Mouse (Mus musculus) liver, postnatal 0 days (tissue): Measurements from ENCODE around the gene B3gnt2. TPM values are rescaled to one million over a fixed set of nuclear protein-coding genes. Genes with fewer than 3 reads are reported as not detected.

Experiments
- ATAC-seq: fragments of 200-750 bp; cut with Nextera tagmentation; 2 replicates; pipeline ENCODE4 v1.8.0; 2017; ENCODE audit warnings: mild to moderate bottlenecking, moderate library complexity
- DNase-seq: peaks from one replicate; pipeline ENCODE4 v3.0.0-alpha.2; 2016
- H3K27ac ChIP-seq: fragments of 300-500 bp; sonication (generic); 2 replicates; pipeline ENCODE4 v1.5.1; 2014; ENCODE audit warnings: antibody characterized with exemption, moderate library complexity, mild to moderate bottlenecking, low read depth
- H3K27me3 ChIP-seq: fragments of 300-500 bp; sonication (generic); 2 replicates; pipeline ENCODE4 v1.6.1; 2014; ENCODE audit warnings: low read length, control low read depth, mixed read lengths; ENCODE audit not compliant: insufficient read depth
- H3K36me3 ChIP-seq: fragments of 300-500 bp; sonication (generic); replicated peaks from 2 replicates; pipeline ENCODE4 v1.6.1; 2014; ENCODE audit warnings: mild to moderate bottlenecking, control low read depth, low read length, moderate library complexity, mixed read lengths; ENCODE audit not compliant: insufficient read depth
- H3K4me1 ChIP-seq: fragments of 300-500 bp; sonication (generic); 2 replicates; pipeline ENCODE4 v1.6.1; 2014; ENCODE audit warnings: antibody characterized with exemption, mild to moderate bottlenecking, control low read depth; ENCODE audit not compliant: insufficient read depth
- H3K4me2 ChIP-seq: fragments of 300-500 bp; sonication (generic); 2 replicates; pipeline ENCODE4 v1.6.1; 2014; ENCODE audit warnings: low read depth, mild to moderate bottlenecking, low read length, moderate library complexity, mixed read lengths
- H3K4me3 ChIP-seq: fragments of 300-500 bp; sonication (generic); 2 replicates; pipeline ENCODE4 v1.5.1; 2014; ENCODE audit warnings: low read depth, low read length
- H3K9ac ChIP-seq: fragments of 300-500 bp; sonication (generic); replicated peaks from 2 replicates; pipeline ENCODE4 v1.6.1; 2014; ENCODE audit warnings: mild to moderate bottlenecking, moderate library complexity
- H3K9me3 ChIP-seq: fragments of 300-500 bp; sonication (generic); 2 replicates; pipeline ENCODE4 v1.6.1; 2016; ENCODE audit warnings: mild to moderate bottlenecking, control low read depth, low read length, mixed read lengths
- CTCF ChIP-seq: sonication (generic); IDR thresholded peaks from 2 replicates; pipeline ENCODE4 v1.5.1; 2016; ENCODE audit warnings: antibody characterized with exemption, low read depth
- EP300 ChIP-seq: IDR thresholded peaks from 2 replicates; pipeline ENCODE4 v1.6.1; 2016; ENCODE audit warnings: antibody characterized with exemption, low read depth, mild to moderate bottlenecking
- WGBS: fragments of 180-500 bp; shearing (Covaris S2); extraction: QIAGEN DNeasy Blood & Tissue Kit; methylation state at CpG from one replicate; pipeline ENCODE4 v1.1.7; 2014; ENCODE audit not compliant: insufficient replicate concordance; 5-methylcytosine and 5-hydroxymethylcytosine counted together
- polyA plus RNA-seq: library from polyadenylated mRNA; unstranded; fragments of >200 nt; fragmentation: Nextera tagmentation; extraction: Ambion mirVana; gene quantifications from 2 replicates; pipeline ENCODE4 v1.2.1, GENCODE M21; 2015

The B3gnt2 gene
- polyA plus RNA-seq: 10.0 and 10.8 TPM in 2 replicates

DNA sequence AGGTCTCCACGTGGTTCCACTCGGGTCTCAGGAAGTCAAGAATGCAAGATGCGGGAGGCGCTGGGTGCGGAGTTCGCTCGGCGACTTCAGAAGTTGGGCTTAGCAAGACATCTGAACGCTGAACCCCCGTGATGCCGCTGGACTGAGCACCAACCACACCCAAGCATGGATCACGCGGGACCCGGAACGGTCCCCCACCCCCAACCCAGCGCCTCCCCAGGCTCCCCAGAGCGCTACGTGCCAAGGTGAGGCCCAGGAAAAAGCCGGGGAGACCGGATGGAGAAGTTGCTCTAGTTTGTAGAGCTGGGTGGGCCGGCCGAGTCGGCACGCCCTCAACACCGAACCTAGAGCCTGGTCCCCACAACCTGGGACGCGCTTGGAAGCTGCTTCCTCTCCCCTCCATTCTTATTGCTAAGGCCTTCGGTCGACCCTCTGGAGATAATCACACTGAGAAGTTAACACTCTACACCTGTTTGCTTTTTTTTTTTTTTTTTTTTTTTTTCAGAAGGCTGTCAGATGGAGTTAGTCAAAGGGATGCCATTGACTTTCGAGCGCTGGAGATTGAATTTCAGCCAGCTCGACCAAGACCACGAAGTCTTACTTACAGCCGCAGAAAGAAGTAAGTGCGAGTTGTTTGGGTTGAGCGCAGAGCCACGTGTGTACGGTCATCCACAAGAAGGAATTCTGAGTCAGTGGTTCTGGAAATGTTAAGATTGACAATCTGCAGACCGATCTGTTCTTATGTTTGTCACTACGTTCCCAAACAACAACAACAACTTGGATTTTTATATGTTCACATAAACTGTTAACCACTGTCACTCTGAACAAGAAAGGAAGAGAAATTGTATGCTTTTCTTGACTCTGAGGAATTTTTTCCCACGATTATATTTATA lies at the start of gene B3gnt2:
TSS of gene B3gnt2 (minus strand) at position 627 of the 893 bp plus-strand sequence.
- H3K4me1 ChIP-seq: peaks cover 29% of the 10 kb centered on the region
- WGBS: 7% methylated on average over 41 of the region's 41 CpGs
- peak within 1 kb of the TSS; percentile 94 for H3K9ac ChIP-seq
- H3K36me3 ChIP-seq: no peaks in the 10 kb centered on the region
- H3K9me3 ChIP-seq: no peaks in the 10 kb centered on the region
- peak within 1 kb of the TSS; percentile 91 for H3K4me2 ChIP-seq
- H3K27ac ChIP-seq: peak within 1 kb of the TSS; percentile 96
- peak; percentile 22 for ATAC-seq
- peak within 1 kb of the TSS; percentile 94 for H3K4me3 ChIP-seq
- TF ChIP-seq EP300: no peak
- H3K27me3 ChIP-seq: no peaks in the 10 kb centered on the region
- peak; percentile 67 for DNase-seq

DNA sequence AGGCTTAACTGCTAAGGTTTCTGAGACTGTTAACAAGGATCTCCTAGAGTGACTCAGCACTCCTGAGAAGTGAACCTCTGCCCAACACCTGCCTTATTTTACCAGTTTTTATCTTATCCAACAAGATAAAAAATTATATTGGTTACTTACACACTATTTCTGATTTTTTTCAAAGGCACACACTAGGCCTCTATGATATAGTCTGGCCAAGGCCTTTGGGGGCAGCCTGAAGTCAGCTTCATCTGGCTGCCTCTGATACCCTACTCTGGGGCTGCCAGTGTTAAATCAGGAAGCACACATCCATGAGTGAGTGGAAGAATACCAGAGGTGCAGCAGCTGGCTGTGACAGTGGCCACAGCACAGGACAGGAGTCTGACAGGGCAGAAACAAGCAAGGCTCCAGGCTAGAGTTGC lies 45.7 kb upstream of the B3gnt2 start:
- H3K9me3 ChIP-seq: no peaks in the 10 kb centered on the region
- ATAC-seq: no peak
- no peak overlapping the region for H3K4me2 ChIP-seq
- no peak overlapping the region for H3K4me3 ChIP-seq
- no peaks in the 10 kb centered on the region; the same call in 1 of the 2 replicates for H3K4me1 ChIP-seq
- H3K36me3 ChIP-seq: no peaks in the 10 kb centered on the region
- no peak overlapping the region for H3K27ac ChIP-seq
- TF ChIP-seq EP300 (no peak), CTCF (no peak)
- no peaks in the 10 kb centered on the region for H3K27me3 ChIP-seq
- no peak for DNase-seq
- no peak overlapping the region for H3K9ac ChIP-seq

DNA sequence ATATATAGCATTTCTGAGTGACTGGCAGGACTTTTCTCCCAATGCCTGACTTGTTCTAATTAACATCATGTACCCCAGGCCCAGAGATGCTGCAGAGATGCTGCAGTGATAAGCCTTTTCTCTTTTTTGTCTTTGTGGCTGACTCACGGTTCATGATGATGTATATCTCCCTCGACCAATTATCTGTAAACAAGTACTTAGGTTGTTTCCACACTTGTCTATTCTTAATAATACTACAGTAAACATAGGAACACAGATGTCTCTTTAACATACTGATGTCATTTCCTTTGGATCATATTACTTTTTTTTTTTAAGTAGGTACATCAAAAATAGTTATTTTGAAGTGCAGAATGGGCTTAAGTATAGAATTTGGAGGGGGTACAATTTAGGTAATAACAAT lies 42.2 kb upstream of the B3gnt2 start:
- H3K9ac ChIP-seq: no peak overlapping the region
- H3K27ac ChIP-seq: no peak overlapping the region
- H3K4me2 ChIP-seq: no peak overlapping the region
- ATAC-seq (no peak), DNase-seq (no peak)
- TF ChIP-seq CTCF: no peak
- no peak for TF ChIP-seq EP300
- H3K4me3 ChIP-seq: no peak overlapping the region
- H3K36me3 ChIP-seq: peaks cover 2% of the 10 kb centered on the region; the same call in 1 of the 2 replicates
- H3K4me1 ChIP-seq: no peaks in the 10 kb centered on the region; the same call in 1 of the 2 replicates
- 61% methylated on average over 2 of the region's 2 CpGs for WGBS
- no peaks in the 10 kb centered on the region for H3K27me3 ChIP-seq
- no peaks in the 10 kb centered on the region for H3K9me3 ChIP-seq

DNA sequence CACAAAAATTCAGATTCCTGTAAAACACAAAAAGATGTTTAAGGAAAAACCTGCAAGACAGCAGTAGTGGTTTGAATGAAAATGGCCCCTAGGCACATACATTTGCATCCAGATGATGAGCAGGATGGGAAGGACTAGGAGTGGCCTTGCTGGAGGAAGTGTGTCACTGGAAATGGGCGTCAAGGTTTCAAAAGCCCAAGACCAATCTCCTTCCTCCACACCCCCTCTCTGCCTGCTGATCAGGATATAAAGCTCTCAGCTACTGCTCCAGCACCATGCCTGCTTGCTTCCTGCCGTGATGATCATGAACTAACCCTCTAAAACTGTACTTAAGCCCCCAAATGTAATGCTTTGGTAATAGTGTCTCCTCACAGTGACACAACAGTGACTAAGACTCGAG lies 39.3 kb upstream of the B3gnt2 start:
- no peak for DNase-seq
- no peak overlapping the region for H3K27ac ChIP-seq
- no peak for ATAC-seq
- no peak overlapping the region for H3K4me2 ChIP-seq
- WGBS: 63% methylated on average over 3 of the region's 3 CpGs
- H3K4me3 ChIP-seq: no peak overlapping the region
- H3K27me3 ChIP-seq: no peaks in the 10 kb centered on the region
- no peaks in the 10 kb centered on the region; the same call in 1 of the 2 replicates for H3K4me1 ChIP-seq
- no peak for TF ChIP-seq EP300
- TF ChIP-seq CTCF: no peak
- peaks cover 2% of the 10 kb centered on the region; the same call in 1 of the 2 replicates for H3K36me3 ChIP-seq
- no peak overlapping the region for H3K9ac ChIP-seq
- no peaks in the 10 kb centered on the region for H3K9me3 ChIP-seq

DNA sequence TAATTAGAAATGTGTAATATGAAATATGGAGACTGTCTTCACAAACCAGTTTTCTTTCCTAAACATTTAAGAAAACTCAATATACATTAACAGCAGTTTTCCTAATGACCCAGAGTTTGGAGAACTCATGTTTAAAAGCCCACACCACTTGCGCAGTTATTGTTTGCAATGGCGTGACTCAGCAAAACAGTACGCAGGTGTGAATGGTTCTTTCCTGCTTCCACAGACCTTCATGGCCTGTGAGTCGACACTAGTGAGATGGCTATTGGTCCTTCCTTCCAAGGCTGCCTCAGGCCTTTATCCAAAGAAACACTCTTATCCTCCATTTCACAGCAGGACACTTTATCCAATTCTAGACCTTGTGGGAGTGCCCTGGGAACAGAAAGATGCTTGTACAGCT lies 36.9 kb upstream of the B3gnt2 start:
- H3K27ac ChIP-seq: no peak overlapping the region
- 73% methylated on average over 4 of the region's 4 CpGs for WGBS
- no peak for DNase-seq

DNA sequence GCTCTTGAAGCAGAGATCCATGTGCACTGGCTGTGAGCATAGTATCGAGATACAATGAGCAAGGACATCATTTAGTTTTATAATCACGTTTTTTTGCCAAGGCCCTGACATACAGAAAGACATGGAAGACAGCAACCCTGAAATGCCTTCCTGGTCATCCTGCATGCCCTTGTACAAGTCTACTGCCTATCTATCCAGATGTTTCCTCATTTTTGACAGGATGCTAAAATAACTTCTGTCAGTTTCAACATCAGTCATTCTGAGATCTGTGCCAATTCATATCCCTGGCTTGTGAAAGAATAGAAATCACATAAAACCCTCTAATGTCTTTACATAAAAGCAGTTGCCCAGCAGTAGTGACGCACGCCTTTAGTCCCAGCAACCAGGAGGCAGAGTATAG lies 36.4 kb upstream of the B3gnt2 start:
- 73% methylated on average over 4 of the region's 4 CpGs for WGBS
- peaks cover 12% of the 10 kb centered on the region for H3K4me1 ChIP-seq
- no peaks in the 10 kb centered on the region for H3K9me3 ChIP-seq
- no peaks in the 10 kb centered on the region for H3K27me3 ChIP-seq
- no peak overlapping the region for H3K4me2 ChIP-seq
- peaks cover 2% of the 10 kb centered on the region; the same call in 1 of the 2 replicates for H3K36me3 ChIP-seq
- H3K27ac ChIP-seq: no peak overlapping the region
- TF ChIP-seq EP300 (no peak), CTCF (no peak)
- ATAC-seq (no peak), DNase-seq (no peak)
- no peak overlapping the region for H3K9ac ChIP-seq
- H3K4me3 ChIP-seq: no peak overlapping the region

More for the DNA sequence above, 36.9 kb upstream of the B3gnt2 start:
- no peaks in the 10 kb centered on the region for H3K27me3 ChIP-seq
- TF ChIP-seq CTCF: no peak
- TF ChIP-seq EP300: no peak
- no peak overlapping the region for H3K4me3 ChIP-seq
- H3K36me3 ChIP-seq: peaks cover 2% of the 10 kb centered on the region; the same call in 1 of the 2 replicates
- H3K4me1 ChIP-seq: peaks cover 7% of the 10 kb centered on the region; the same call in 1 of the 2 replicates
- H3K9ac ChIP-seq: no peak overlapping the region
- no peak for ATAC-seq
- no peaks in the 10 kb centered on the region for H3K9me3 ChIP-seq
- H3K4me2 ChIP-seq: no peak overlapping the region
